Mouse (Mus musculus) CH12.LX (cell line): ENCODE measurements at regions not wholly inside any gene's neighbourhood (a gene's known extent, or its start where the extent isn't known, plus 50 kb on each side); places are given as distances from the start of the nearest gene placed in this dataset.

ENCODE experiments used
- DNase-seq: peaks from one replicate; pipeline ENCODE4 v3.0.0-alpha.2; 2013; ENCODE audit errors: extremely low read depth
- H3K27ac ChIP-seq: 2 replicates; pipeline ENCODE4 v1.5.1; 2012; ENCODE audit warnings: low read depth, mild to moderate bottlenecking, control low read depth, moderate library complexity; ENCODE audit not compliant: insufficient read depth
- H3K27me3 ChIP-seq: replicated peaks from 2 replicates; pipeline ENCODE3; 2012; ENCODE audit warnings: inconsistent platforms
- H3K36me3 ChIP-seq, 2 experiments: replicated peaks in 1 of 2; 2 replicates each; pipeline versions ENCODE3 to v1.6.1; 2012; ENCODE audit warnings: inconsistent platforms in 1 of 2, low read length in 1 of 2, mild to moderate bottlenecking in 1 of 2, mixed read lengths in 1 of 2, moderate library complexity in 1 of 2; ENCODE audit not compliant: control insufficient read depth in 1 of 2, insufficient read depth in 1 of 2
- H3K4me1 ChIP-seq, 2 experiments: 2 replicates each; pipeline ENCODE4 v1.6.1; 2012; ENCODE audit warnings: inconsistent platforms in 1 of 2, moderate library complexity in 1 of 2; ENCODE audit not compliant: insufficient read depth in 2 of 2, control insufficient read depth in 1 of 2
- H3K4me2 ChIP-seq: 2 replicates; pipeline ENCODE4 v1.6.1; 2012; ENCODE audit warnings: low read depth, mild to moderate bottlenecking, control low read depth; ENCODE audit not compliant: poor library complexity, insufficient read depth, severe bottlenecking
- H3K4me3 ChIP-seq, 3 experiments: fragments of 150-350 bp in 1 of 3; sonication (generic) in 1 of 3; replicated peaks in 1 of 3; 2 replicates each; pipeline versions ENCODE3 to v1.5.1; 2011 to 2012; ENCODE audit warnings: low read depth in 2 of 3, low read length in 2 of 3, mild to moderate bottlenecking in 2 of 3, moderate library complexity in 2 of 3, control low read depth in 1 of 3, improper control_type of control experiment in 1 of 3, inconsistent platforms in 1 of 3, mixed read lengths in 1 of 3; ENCODE audit not compliant: poor library complexity in 1 of 3
- H3K79me2 ChIP-seq: replicated peaks from 2 replicates; pipeline ENCODE4 v1.6.1; 2012; ENCODE audit warnings: mild to moderate bottlenecking, moderate library complexity; ENCODE audit not compliant: control insufficient read depth, poor library complexity, insufficient read depth, severe bottlenecking; ENCODE audit errors: extremely low read depth
- H3K9ac ChIP-seq: 2 replicates; pipeline ENCODE4 v1.6.1; 2012; ENCODE audit warnings: low read depth, mild to moderate bottlenecking, control low read depth, moderate library complexity; ENCODE audit not compliant: insufficient read depth
- H3K9me3 ChIP-seq: replicated peaks from 2 replicates; pipeline ENCODE3; 2012; ENCODE audit warnings: low read length, inconsistent platforms, mixed read lengths
- CHD1 ChIP-seq: IDR thresholded peaks from 2 replicates; pipeline ENCODE4 v1.6.1; 2012; ENCODE audit warnings: low read depth, low read length, improper control_type of control experiment, inconsistent platforms
- CHD2 ChIP-seq: IDR thresholded peaks from 2 replicates; pipeline ENCODE4 v1.6.1; 2011; ENCODE audit warnings: low read length, improper control_type of control experiment
- CTCF ChIP-seq, 2 experiments: IDR thresholded peaks in 1 of 2; conservative IDR thresholded peaks in 1 of 2; 2 replicates each; pipeline ENCODE4 v1.5.1; 2011 to 2012; ENCODE audit warnings: low read depth in 2 of 2, low read length in 2 of 2, improper control_type of control experiment in 1 of 2, inconsistent platforms in 1 of 2, mild to moderate bottlenecking in 1 of 2, moderate library complexity in 1 of 2
- ELF1 ChIP-seq: IDR thresholded peaks from 2 replicates; pipeline ENCODE4 v1.6.1; 2014; ENCODE audit warnings: low read depth, mild to moderate bottlenecking, inconsistent platforms, low read length, improper control_type of control experiment
- JUN ChIP-seq: IDR thresholded peaks from 2 replicates; pipeline ENCODE4 v1.6.1; 2011; ENCODE audit warnings: low read depth, mild to moderate bottlenecking, low read length, improper control_type of control experiment, moderate library complexity; ENCODE audit not compliant: insufficient read depth
- MAFK ChIP-seq: IDR thresholded peaks from 2 replicates; pipeline ENCODE4 v1.6.1; 2011; ENCODE audit warnings: low read length, improper control_type of control experiment; ENCODE audit not compliant: insufficient replicate concordance
- MAX ChIP-seq: IDR thresholded peaks from 2 replicates; pipeline ENCODE4 v1.6.1; 2011; ENCODE audit warnings: low read length, improper control_type of control experiment
- MXI1 ChIP-seq: IDR thresholded peaks from 2 replicates; pipeline ENCODE4 v1.6.1; 2011; ENCODE audit warnings: mild to moderate bottlenecking, low read depth, low read length, improper control_type of control experiment
- NELFE ChIP-seq: IDR thresholded peaks from 2 replicates; pipeline ENCODE4 v1.6.1; 2011; ENCODE audit warnings: low read depth, low read length, improper control_type of control experiment
- NRF1 ChIP-seq: IDR thresholded peaks from 2 replicates; pipeline ENCODE4 v1.6.1; 2014; ENCODE audit warnings: low read depth, mild to moderate bottlenecking, inconsistent platforms, low read length, improper control_type of control experiment, moderate library complexity
- POLR2A ChIP-seq: IDR thresholded peaks from 2 replicates; pipeline ENCODE4 v1.6.1; 2011; ENCODE audit warnings: low read depth, mild to moderate bottlenecking, improper control_type of control experiment, low read length
- POLR2AphosphoS2 ChIP-seq: IDR thresholded peaks from 2 replicates; pipeline ENCODE4 v1.6.1; 2011; ENCODE audit warnings: low read depth, low read length, improper control_type of control experiment
- RCOR1 ChIP-seq: conservative IDR thresholded peaks from 2 replicates; pipeline ENCODE4 v1.6.1; 2012; ENCODE audit warnings: low read depth, mild to moderate bottlenecking, inconsistent platforms, low read length, improper control_type of control experiment
- TBP ChIP-seq: conservative IDR thresholded peaks from 2 replicates; pipeline ENCODE4 v1.6.1; 2011; ENCODE audit warnings: low read depth, low read length, improper control_type of control experiment
- UBTF ChIP-seq: IDR thresholded peaks from 2 replicates; pipeline ENCODE4 v1.6.1; 2012; ENCODE audit warnings: low read depth, mild to moderate bottlenecking, inconsistent platforms, low read length, improper control_type of control experiment, moderate library complexity
- USF1 ChIP-seq: IDR thresholded peaks from 2 replicates; pipeline ENCODE4 v1.6.1; 2014; ENCODE audit warnings: low read depth, mild to moderate bottlenecking, inconsistent platforms, low read length, improper control_type of control experiment
- ZKSCAN1 ChIP-seq: IDR thresholded peaks from 2 replicates; pipeline ENCODE4 v1.6.1; 2012; ENCODE audit warnings: low read depth, inconsistent platforms, low read length, improper control_type of control experiment, borderline replicate concordance
- ZNF384 ChIP-seq: IDR thresholded peaks from 2 replicates; pipeline ENCODE4 v1.6.1; 2012; ENCODE audit warnings: low read depth, low read length, improper control_type of control experiment, inconsistent platforms
- dilution Hi-C: fragments of 300-500 bp; cut with MboI; formaldehyde crosslinking; loops from 2 replicates; pipeline ENCODE4 v1.14.3; 2020; ENCODE audit warnings: low sequenced_read_pairs; ENCODE audit not compliant: extremely low pct_unique_long_range_greater_than_20kb, extremely low pct_ligation_motif_present
- in situ Hi-C: fragments of 300-500 bp; cut with MboI; formaldehyde crosslinking; loops from 3 replicates; pipeline ENCODE4 v1.14.3; 2019; ENCODE audit warnings: low sequenced_read_pairs, low pct_ligation_motif_present, low pct_unique_long_range_greater_than_20kb, mixed read lengths

DNA sequence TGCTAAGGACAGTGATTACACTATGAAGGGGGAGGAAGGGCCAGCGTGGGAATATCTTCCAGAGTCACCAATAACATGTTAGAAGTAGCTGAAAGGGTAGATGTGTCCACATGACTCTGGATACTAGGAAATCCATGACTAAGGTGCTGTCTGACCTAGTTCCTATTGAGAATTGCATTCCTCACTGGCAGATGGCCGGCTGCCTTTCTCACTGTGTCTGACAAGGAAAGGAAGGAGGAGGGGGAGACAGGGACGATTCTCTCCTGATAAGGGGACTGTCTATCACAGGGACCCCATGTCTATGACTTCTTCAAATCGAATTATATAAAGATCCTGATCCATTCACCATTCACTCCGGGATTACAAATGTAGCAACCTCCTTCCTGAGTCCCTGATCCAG is 289.9 kb downstream of the Zfp326 start:
- no peaks in the 10 kb centered on the region for H3K36me3 ChIP-seq
- H3K4me3 ChIP-seq: no peak overlapping the region
- no peaks in the 10 kb centered on the region for H3K27me3 ChIP-seq
- H3K79me2 ChIP-seq: no peaks in the 10 kb centered on the region
- H3K27ac ChIP-seq: no peak overlapping the region
- no peak for DNase-seq
- no peak overlapping the region for H3K9ac ChIP-seq
- TF ChIP-seq NRF1 (no peak), JUN (no peak), RCOR1 (no peak), ZKSCAN1 (no peak), MAFK (no peak), TBP (no peak), UBTF (no peak), MXI1 (no peak), USF1 (no peak), CHD2 (no peak), POLR2A (no peak), NELFE (no peak), ZNF384 (no peak), ELF1 (no peak), CTCF (conservative IDR thresholded peaks at IDR 0.05 in 1 of 2, IDR thresholded peaks at IDR 0.05 in 1 of 2; ENCODE audit: low read depth in 2 of 2, low read length in 2 of 2) (no peak), MAX (no peak), CHD1 (no peak)
- H3K4me2 ChIP-seq: no peak overlapping the region
- dilution Hi-C loops (no loop called here), in situ Hi-C loops (no loop called here)
- no peaks in the 10 kb centered on the region for H3K4me1 ChIP-seq
- H3K9me3 ChIP-seq: no peaks in the 10 kb centered on the region

DNA sequence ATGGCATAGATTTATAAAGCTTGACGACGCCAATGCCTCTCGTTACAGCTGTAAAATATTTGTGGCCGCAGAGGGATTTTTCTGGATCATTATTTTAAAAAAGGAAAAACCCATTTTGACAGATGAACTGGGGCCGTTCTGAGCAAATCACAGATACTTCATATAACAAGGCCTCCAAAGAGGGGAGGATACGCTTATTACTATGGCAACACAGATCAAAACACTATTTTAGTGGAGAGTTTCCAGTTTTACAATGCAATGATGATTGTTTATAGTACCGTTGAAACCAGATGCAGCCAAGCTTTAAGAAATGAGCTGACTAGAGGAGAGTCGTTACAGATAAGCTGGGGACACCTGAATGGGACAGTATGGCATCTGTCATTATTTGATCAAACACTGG is 287.8 kb downstream of the Zfp326 start:
- no peak for DNase-seq
- no peaks in the 10 kb centered on the region for H3K36me3 ChIP-seq
- H3K27ac ChIP-seq: no peak overlapping the region
- H3K4me3 ChIP-seq: no peak overlapping the region
- dilution Hi-C loops (no loop called here), in situ Hi-C loops (no loop called here)
- H3K27me3 ChIP-seq: no peaks in the 10 kb centered on the region
- H3K9ac ChIP-seq: no peak overlapping the region
- H3K79me2 ChIP-seq: no peaks in the 10 kb centered on the region
- H3K9me3 ChIP-seq: peaks cover 10% of the 10 kb centered on the region
- H3K4me2 ChIP-seq: no peak overlapping the region
- no peak for TF ChIP-seq POLR2AphosphoS2
- TF ChIP-seq ELF1: no peak
- TF ChIP-seq NELFE: no peak
- no peaks in the 10 kb centered on the region for H3K4me1 ChIP-seq
